Mouse (Mus musculus) myocyte (in vitro differentiated cells): ENCODE results near the gene Kmt5c. TPM values are rescaled to one million over a fixed set of nuclear protein-coding genes. Genes with fewer than 3 reads are reported as not detected.
"Not testable (repeated sequence)": the region's sequence is repeated elsewhere in the genome, so short reads cannot be mapped to it uniquely, and the experiment has no call there.

Experiments used
- H3K27me3 ChIP-seq: one replicate; pipeline ENCODE4 v1.6.1; 2011; ENCODE audit not compliant: control insufficient read depth, insufficient read depth, insufficient read length
- H3K36me3 ChIP-seq: one replicate; pipeline ENCODE4 v1.6.1; 2011; ENCODE audit not compliant: control insufficient read depth, insufficient read depth
- H3K4me2 ChIP-seq: one replicate; pipeline ENCODE4 v1.6.1; 2011; ENCODE audit warnings: low read depth, control low read depth
- H3K4me3 ChIP-seq: one replicate; pipeline ENCODE4 v1.5.1; 2011; ENCODE audit warnings: mild to moderate bottlenecking, control low read depth, moderate library complexity
- H3K79me2 ChIP-seq: one replicate; pipeline ENCODE4 v1.6.1; 2011; ENCODE audit not compliant: control insufficient read depth, insufficient read depth
- H3ac ChIP-seq: one replicate; pipeline ENCODE4 v1.6.1; 2011; ENCODE audit not compliant: control insufficient read depth, insufficient read length
- CEBPB ChIP-seq: IDR thresholded peaks from 2 replicates; pipeline ENCODE4 v1.6.1; 2011; ENCODE audit warnings: mild to moderate bottlenecking, moderate library complexity; ENCODE audit not compliant: poor library complexity, insufficient read depth, severe bottlenecking
- E2F4 ChIP-seq: IDR thresholded peaks from one replicate; pipeline ENCODE4 v1.6.1; 2011; ENCODE audit warnings: mild to moderate bottlenecking, control low read depth, moderate library complexity; ENCODE audit not compliant: insufficient read depth
- MAX ChIP-seq: IDR thresholded peaks from one replicate; pipeline ENCODE4 v1.6.1; 2011; ENCODE audit warnings: low read depth, mild to moderate bottlenecking, control low read depth
- MYOD1 ChIP-seq, 3 experiments: IDR thresholded peaks; one replicate each; pipeline ENCODE4 v1.6.1; 2011; ENCODE audit warnings: control low read depth in 2 of 3, low read depth in 2 of 3, mild to moderate bottlenecking in 2 of 3, moderate library complexity in 1 of 3; ENCODE audit not compliant: insufficient read length in 2 of 3, control insufficient read depth in 1 of 3
- MYOG ChIP-seq, 3 experiments: IDR thresholded peaks; one replicate each; pipeline ENCODE4 v1.6.1; 2011; ENCODE audit warnings: control low read depth in 2 of 3, low read depth in 2 of 3, mild to moderate bottlenecking in 2 of 3; ENCODE audit not compliant: insufficient read length in 2 of 3, control insufficient read depth in 1 of 3, insufficient read depth in 1 of 3
- POLR2A ChIP-seq: IDR thresholded peaks from one replicate; pipeline ENCODE4 v1.6.1; 2011; ENCODE audit warnings: low read depth, mild to moderate bottlenecking, control low read depth, moderate library complexity; ENCODE audit not compliant: insufficient read length
- POLR2AphosphoS2 ChIP-seq: IDR thresholded peaks from one replicate; pipeline ENCODE4 v1.6.1; 2011; ENCODE audit warnings: low read depth, control low read depth; ENCODE audit not compliant: insufficient read length
- REST ChIP-seq: IDR thresholded peaks from one replicate; pipeline ENCODE4 v1.6.1; 2011; ENCODE audit warnings: mild to moderate bottlenecking, control low read depth, moderate library complexity; ENCODE audit not compliant: insufficient read depth, insufficient read length
- SRF ChIP-seq: IDR thresholded peaks from one replicate; pipeline ENCODE4 v1.6.1; 2011; ENCODE audit warnings: low read depth; ENCODE audit not compliant: control insufficient read depth, insufficient read length
- TCF12 ChIP-seq: IDR thresholded peaks from one replicate; pipeline ENCODE4 v1.6.1; 2011; ENCODE audit warnings: mild to moderate bottlenecking, control low read depth; ENCODE audit not compliant: poor library complexity, insufficient read depth, severe bottlenecking
- TCF3 ChIP-seq: IDR thresholded peaks from one replicate; pipeline ENCODE4 v1.6.1; 2011; ENCODE audit warnings: low read depth, control low read depth; ENCODE audit not compliant: insufficient read length
- USF1 ChIP-seq: IDR thresholded peaks from one replicate; pipeline ENCODE4 v1.6.1; 2011; ENCODE audit warnings: low read depth, mild to moderate bottlenecking, control low read depth, moderate library complexity
- polyA plus RNA-seq: library from polyadenylated mRNA; unstranded; fragments of >200 nt; fragmentation: generic; extraction: Trizol; gene quantifications from one replicate; pipeline ENCODE4 v1.2.1, GENCODE M21; 2012; ENCODE audit warnings: missing spikeins

Kmt5c gene
- polyA plus RNA-seq, 1 experiment: 19.2 TPM

DNA sequence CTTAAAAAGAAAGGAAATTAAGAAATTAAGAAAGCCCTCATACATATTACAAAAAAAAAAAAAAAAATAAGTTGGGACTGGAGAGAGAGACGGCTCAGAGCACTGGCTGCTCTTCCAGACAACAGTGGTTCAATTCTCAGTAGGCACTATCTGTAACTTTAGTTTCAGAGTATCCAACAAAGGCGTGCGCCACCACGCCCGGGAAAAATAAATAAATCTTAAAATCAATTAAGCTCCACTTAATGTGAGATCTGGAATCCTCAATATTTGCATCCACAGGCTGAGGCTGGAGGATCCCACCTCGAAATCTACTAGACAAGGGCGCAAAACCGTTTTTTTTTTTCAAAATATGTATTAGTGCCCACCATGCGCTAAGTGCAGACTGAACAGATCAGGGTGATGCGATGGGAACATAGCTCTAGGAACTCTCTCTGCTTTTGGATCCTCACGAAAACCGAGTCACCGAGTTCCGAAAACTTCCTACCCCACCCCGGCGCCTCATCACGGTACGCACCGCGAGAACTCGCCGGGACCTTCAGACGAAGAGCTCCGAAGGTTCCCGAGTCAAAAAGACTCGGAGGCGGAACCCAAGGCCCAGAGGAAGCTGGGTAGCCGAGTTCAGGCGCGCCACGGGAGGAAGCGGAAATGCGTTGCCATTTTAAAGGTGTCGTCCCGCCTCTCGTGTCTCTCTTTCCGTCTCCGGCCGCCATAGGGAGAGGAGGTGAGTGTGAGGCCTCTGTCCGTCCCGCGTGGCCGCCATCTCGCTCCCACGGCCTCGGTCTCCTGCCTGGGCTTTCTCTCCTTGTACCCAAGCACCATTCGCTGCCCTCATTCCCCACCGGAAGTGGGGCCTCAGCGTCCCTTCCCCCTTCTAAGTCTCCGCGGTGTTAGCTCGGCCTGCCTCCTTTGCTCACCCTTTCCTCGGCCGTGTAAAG lies 52.6 kb downstream of the Kmt5c start, which contains the start of gene Rpl28:
TSS of gene Rpl28 (plus strand) at position 597 of the 935 bp plus-strand sequence.
- Histone ChIP-seq H3K4me2 (peak within 1 kb of the TSS; percentile 97), H3K4me3 (peak within 1 kb of the TSS; percentile 96), H3K79me2 (peaks cover 25% of the 10 kb centered on the region), H3K36me3 (peaks cover 28% of the 10 kb centered on the region), H3ac (peak within 1 kb of the TSS; percentile 83), H3K27me3 (no peaks in the 10 kb centered on the region)
- peak; percentile 99 for TF ChIP-seq POLR2AphosphoS2
- no peak for TF ChIP-seq MYOD1 (IDR thresholded peaks at IDR 0.05; ENCODE audit: control insufficient read depth in 1 of 3, insufficient read length in 2 of 3, low read depth in 2 of 3)
- peak; percentile 18 for TF ChIP-seq SRF
- TF ChIP-seq E2F4: no peak
- peak; percentile 99 for TF ChIP-seq POLR2A
- peak; percentile 58 for TF ChIP-seq REST
- TF ChIP-seq TCF12: no peak
- no peak for TF ChIP-seq USF1
- no peak for TF ChIP-seq MAX
- TF ChIP-seq CEBPB: no peak
- no peak for TF ChIP-seq MYOG (IDR thresholded peaks at IDR 0.05; ENCODE audit: control insufficient read depth in 1 of 3, insufficient read depth in 1 of 3, insufficient read length in 2 of 3, low read depth in 2 of 3)
- no peak for TF ChIP-seq TCF3

DNA sequence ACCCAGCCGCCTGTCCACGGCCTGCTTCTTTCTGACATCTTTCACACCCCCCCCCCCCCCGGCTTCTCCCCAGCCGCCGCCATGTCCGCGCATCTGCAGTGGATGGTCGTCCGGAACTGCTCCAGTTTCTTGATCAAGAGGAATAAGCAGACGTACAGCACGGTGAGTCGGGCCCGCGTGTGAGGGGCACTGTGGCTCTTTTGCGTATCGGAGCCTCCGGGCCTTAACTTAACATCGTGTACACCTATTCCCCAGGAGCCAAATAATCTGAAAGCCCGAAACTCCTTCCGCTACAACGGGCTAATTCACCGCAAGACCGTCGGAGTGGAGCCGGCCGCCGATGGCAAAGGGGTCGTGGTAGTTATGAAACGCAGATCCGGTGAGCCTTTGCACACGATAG lies 53.3 kb downstream of the Kmt5c start:
- Histone ChIP-seq H3K4me3 (peak overlapping the region; percentile 96), H3ac (peak overlapping the region; percentile 83), H3K36me3 (peaks cover 31% of the 10 kb centered on the region), H3K4me2 (peak overlapping the region; percentile 97), H3K79me2 (peaks cover 25% of the 10 kb centered on the region)
- H3K27me3 ChIP-seq: not testable (repeated sequence)

GRCm38 (mm10) chr7:4793674-4794073 lies 53.8 kb downstream of the Kmt5c start:
- TF ChIP-seq USF1 (no peak), POLR2A (no peak), CEBPB (no peak), MAX (no peak)
- H3K36me3 ChIP-seq: peaks cover 31% of the 10 kb centered on the region
- peak overlapping the region; percentile 96 for H3K4me3 ChIP-seq
- H3K27me3 ChIP-seq: no peaks in the 10 kb centered on the region
- H3K79me2 ChIP-seq: peaks cover 25% of the 10 kb centered on the region
- peak overlapping the region; percentile 83 for H3ac ChIP-seq
- peak overlapping the region; percentile 97 for H3K4me2 ChIP-seq

- peak overlapping the region; percentile 96 for H3K4me3 ChIP-seq
- H3K36me3 ChIP-seq: peaks cover 31% of the 10 kb centered on the region
- H3K79me2 ChIP-seq: peaks cover 25% of the 10 kb centered on the region
- no peak for TF ChIP-seq SRF
- TF ChIP-seq POLR2A: no peak
- TF ChIP-seq MAX: no peak
- TF ChIP-seq USF1: no peak
- no peak for TF ChIP-seq MYOD1 (IDR thresholded peaks at IDR 0.05; ENCODE audit: control insufficient read depth in 1 of 3, insufficient read length in 2 of 3, low read depth in 2 of 3)
- no peak for TF ChIP-seq MYOG (IDR thresholded peaks at IDR 0.05; ENCODE audit: control insufficient read depth in 1 of 3, insufficient read depth in 1 of 3, insufficient read length in 2 of 3, low read depth in 2 of 3)
- no peak for TF ChIP-seq REST
- no peak for TF ChIP-seq TCF3
- no peak for TF ChIP-seq TCF12
- no peak for TF ChIP-seq CEBPB
- no peak for TF ChIP-seq POLR2AphosphoS2
- TF ChIP-seq E2F4: no peak
- H3K4me2 ChIP-seq: peak overlapping the region; percentile 97
- H3ac ChIP-seq: no peak overlapping the region
- no peaks in the 10 kb centered on the region for H3K27me3 ChIP-seq
Measured at GRCm38 (mm10) chr7:4794631-4795168, 54.8 kb downstream of the Kmt5c start.

- H3K4me2 ChIP-seq: no peak overlapping the region
- H3K79me2 ChIP-seq: peaks cover 25% of the 10 kb centered on the region
- H3K4me3 ChIP-seq: no peak overlapping the region
- no peak for TF ChIP-seq SRF
- TF ChIP-seq REST: no peak
- peak; percentile 42 for TF ChIP-seq POLR2A
- no peak for TF ChIP-seq MYOD1 (IDR thresholded peaks at IDR 0.05; ENCODE audit: control insufficient read depth in 1 of 3, insufficient read length in 2 of 3, low read depth in 2 of 3)
- TF ChIP-seq POLR2AphosphoS2: peak; percentile 83
- TF ChIP-seq E2F4: no peak
- no peak overlapping the region for H3ac ChIP-seq
- peaks cover 31% of the 10 kb centered on the region for H3K36me3 ChIP-seq
- no peaks in the 10 kb centered on the region for H3K27me3 ChIP-seq
Measured at GRCm38 (mm10) chr7:4795767-4796433, 56.0 kb downstream of the Kmt5c start.

Other genes starting within 250 kb of the Kmt5c start
- gene Ppp1r12c, start 238.4 kb upstream of the Kmt5c start, polyA plus RNA-seq: 39.0 TPM
- gene Tnnt1, start 223.7 kb upstream of the Kmt5c start, polyA plus RNA-seq: 1,403 TPM
- 13.3 TPM for gene Tnni3, start 215.9 kb upstream of the Kmt5c start, polyA plus RNA-seq
- 2.2 TPM for gene Dnaaf3, start 207.7 kb upstream of the Kmt5c start, polyA plus RNA-seq
- gene Syt5, start 192.6 kb upstream of the Kmt5c start, polyA plus RNA-seq: 0.22 TPM
- not detected for gene Ptprh, start 136.1 kb upstream of the Kmt5c start, polyA plus RNA-seq
- 2.2 TPM for gene Tmem86b, start 108.7 kb upstream of the Kmt5c start, polyA plus RNA-seq
- 46.1 TPM for gene Ppp6r1, start 81.1 kb upstream of the Kmt5c start, polyA plus RNA-seq
- 67.5 TPM for gene Hspbp1, start 55.0 kb upstream of the Kmt5c start, polyA plus RNA-seq
- 7.0 TPM for gene Brsk1, start 49.5 kb upstream of the Kmt5c start, polyA plus RNA-seq
- gene Tmem150b, start 14.9 kb upstream of the Kmt5c start, polyA plus RNA-seq: 0.04 TPM
- 0.19 TPM for gene Cox6b2, start 13.0 kb downstream of the Kmt5c start, polyA plus RNA-seq
- not detected for gene Fam71e2, start 31.2 kb downstream of the Kmt5c start, polyA plus RNA-seq
- 0.56 TPM for gene Il11, start 42.7 kb downstream of the Kmt5c start, polyA plus RNA-seq
- gene Tmem190, start 42.8 kb downstream of the Kmt5c start, polyA plus RNA-seq: not detected
- 7.1 TPM for gene Tmem238, start 49.5 kb downstream of the Kmt5c start, polyA plus RNA-seq
- gene Rpl28, start 52.8 kb downstream of the Kmt5c start, polyA plus RNA-seq: 3,329 TPM
- gene Ube2s, start 72.5 kb downstream of the Kmt5c start, polyA plus RNA-seq: 261 TPM
- gene Shisa7, start 104.6 kb downstream of the Kmt5c start, polyA plus RNA-seq: not detected
- gene Isoc2b, start 130.1 kb downstream of the Kmt5c start, polyA plus RNA-seq: 0.65 TPM
- gene Isoc2a, start 137.0 kb downstream of the Kmt5c start, polyA plus RNA-seq: 3.3 TPM
- gene Gm36210, start 166.4 kb downstream of the Kmt5c start, polyA plus RNA-seq: not detected
- gene Zfp628, start 175.1 kb downstream of the Kmt5c start, polyA plus RNA-seq: 8.0 TPM
- 3.1 TPM for gene Nat14, start 181.9 kb downstream of the Kmt5c start, polyA plus RNA-seq
- 13.6 TPM for gene Ssc5d, start 185.7 kb downstream of the Kmt5c start, polyA plus RNA-seq
- 7.1 TPM for gene Sbk2, start 224.3 kb downstream of the Kmt5c start, polyA plus RNA-seq
- gene Sbk3, start 231.1 kb downstream of the Kmt5c start, polyA plus RNA-seq: 0.34 TPM